Mouse (Mus musculus) erythroblast, embryonic 14.5 days (primary cell): Measurements from ENCODE around the gene A030005K14Rik.

Experiments used
- GATA1 ChIP-seq: IDR thresholded peaks from 2 replicates; pipeline ENCODE4 v1.6.1; 2012; ENCODE audit warnings: low read length, inconsistent platforms, mixed read lengths
- TAL1 ChIP-seq: IDR thresholded peaks from 3 replicates; pipeline ENCODE4 v1.6.1; 2012; ENCODE audit warnings: low read length, inconsistent platforms, mixed read lengths

- TF ChIP-seq GATA1 (no peak), TAL1 (no peak)
Observed at GRCm38 (mm10) chr1:83032508-83032907, 26.7 kb downstream of the A030005K14Rik start.
